Mouse (Mus musculus) thymus, postnatal 0 days (tissue): ENCODE measurements around the gene Pth2. TPM values are rescaled to one million over a fixed set of nuclear protein-coding genes. Genes with fewer than 3 reads are reported as not detected.
A peak's percentile ranks its signal among the peaks of the same experiment; 100 is the strongest.

ENCODE experiments used
- DNase-seq: peaks from one replicate; pipeline ENCODE4 v3.0.0-alpha.2; 2015; ENCODE audit warnings: low spot score
- polyA plus RNA-seq: library from polyadenylated mRNA; unstranded; fragments of >200 nt; fragmentation: Nextera tagmentation; extraction: Ambion mirVana; gene quantifications from 2 replicates; pipeline ENCODE4 v1.2.1, GENCODE M21; 2015

The Pth2 gene
- polyA plus RNA-seq, 1 experiment from 2014 or later, result not detected

DNA sequence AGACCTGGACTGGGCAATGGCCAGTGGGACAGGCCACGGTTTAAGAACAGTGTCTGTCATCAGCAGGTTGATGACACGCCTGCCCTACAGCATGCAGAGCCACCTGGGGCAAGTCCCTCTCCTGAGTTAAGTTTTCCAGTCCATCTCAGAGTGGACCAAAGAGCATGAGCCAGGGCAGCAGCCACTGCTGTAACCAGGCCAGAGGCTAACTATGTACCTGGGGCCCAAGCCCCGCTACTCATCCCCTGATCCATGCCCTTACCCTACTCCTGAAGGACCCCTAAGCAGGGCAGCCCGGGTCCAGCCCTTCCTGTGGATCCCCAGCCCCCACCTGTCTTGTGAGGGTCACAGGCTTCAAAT lies 15.4 kb downstream of the Pth2 start:
- no peak for DNase-seq

DNA sequence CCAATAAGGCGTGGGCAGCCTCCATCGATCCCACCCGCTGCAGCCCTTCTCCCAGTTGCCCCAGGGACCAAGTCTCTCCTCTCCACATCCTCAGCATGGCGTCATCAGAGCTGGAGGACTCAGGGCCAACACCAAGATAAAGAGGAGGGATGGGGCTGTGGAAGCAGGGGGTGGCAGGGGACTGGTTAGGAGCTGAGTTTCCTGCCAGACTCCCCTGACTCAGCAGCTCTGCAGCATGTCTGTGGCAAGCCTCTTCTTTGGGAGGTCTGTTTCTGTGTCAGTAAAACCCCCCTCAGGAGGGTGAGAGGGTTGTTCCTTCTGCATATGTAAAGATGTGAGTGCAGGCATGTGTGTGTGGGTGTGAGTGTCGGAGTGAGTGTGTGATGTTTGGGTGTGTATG lies 16.2 kb downstream of the Pth2 start:
- DNase-seq, result no peak

GRCm38 (mm10) chr7:45198435-45198834 lies 17.6 kb downstream of the Pth2 start:
- DNase-seq, result no peak

DNA sequence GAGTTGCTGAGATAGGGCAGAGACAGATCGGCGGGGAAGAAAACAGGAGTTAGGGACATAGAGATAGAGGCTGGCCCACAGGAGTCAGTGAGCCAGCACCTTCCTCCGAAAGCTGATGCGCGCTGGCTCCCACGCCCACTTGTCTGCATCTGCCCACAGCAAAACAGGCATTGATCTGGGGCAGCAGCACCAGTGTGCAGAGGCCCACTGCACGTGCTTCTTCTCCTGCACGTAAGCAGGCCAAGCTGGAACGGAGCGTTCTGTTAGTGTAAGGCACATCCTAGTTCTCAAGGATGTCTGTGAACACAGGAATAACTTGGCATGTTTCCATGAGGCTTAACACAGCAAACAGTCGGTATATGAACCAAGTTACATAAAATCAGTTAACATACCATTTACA lies 18.2 kb downstream of the Pth2 start:
- no peak for DNase-seq

GRCm38 (mm10) chr7:45202654-45203053 lies 21.9 kb downstream of the Pth2 start:
- no peak for DNase-seq

GRCm38 (mm10) chr7:45204380-45205143 lies 23.8 kb downstream of the Pth2 start, which contains the start of gene Ccdc155:
Ccdc155 (minus strand) TSS chr7:45204892.
- peak; percentile 97 for DNase-seq

DNA sequence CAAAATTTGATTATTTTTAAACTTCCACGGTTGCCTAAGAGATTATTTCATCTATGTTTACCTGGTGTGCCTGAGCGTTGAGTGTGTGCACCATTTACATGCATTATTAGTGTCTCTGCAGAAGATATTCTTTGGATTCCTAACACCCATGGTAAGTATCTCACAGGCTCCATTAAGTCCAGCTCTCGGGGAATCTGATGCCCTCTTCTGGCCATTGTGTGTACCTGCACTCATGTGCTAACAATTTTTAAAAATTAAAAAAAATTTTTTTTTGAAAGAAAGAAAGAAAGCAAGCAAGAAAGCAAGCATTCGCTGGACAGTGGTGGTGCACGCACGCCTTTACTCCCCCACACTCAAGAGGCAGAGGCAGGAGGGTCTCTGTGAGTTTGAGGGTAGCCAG lies 27.5 kb downstream of the Pth2 start:
- peak; percentile 5 for DNase-seq

DNA sequence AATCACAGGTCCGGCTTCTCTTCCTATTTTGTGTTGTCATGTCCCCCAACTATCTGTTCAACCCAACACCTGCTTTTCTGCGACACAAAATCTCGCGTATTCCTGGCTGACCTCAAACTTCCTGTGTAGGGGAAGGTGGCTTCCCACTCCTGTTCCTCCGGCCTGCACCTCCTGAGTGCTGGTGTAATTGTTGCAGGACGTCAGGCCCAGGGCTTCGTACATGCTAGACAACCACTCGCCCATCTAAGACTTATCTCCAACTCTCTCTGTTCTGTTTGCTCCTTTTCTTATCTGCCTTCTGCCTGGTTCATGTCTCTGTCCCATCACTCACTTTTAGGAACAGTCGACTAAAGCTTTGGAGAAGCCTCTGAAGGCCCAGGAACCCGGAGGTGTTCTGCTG lies 30.3 kb downstream of the Pth2 start:
- DNase-seq, result peak; percentile 16

- peak; percentile 11 for DNase-seq
These were observed 31.1 kb downstream of the Pth2 start, which contains the start of gene Dkkl1 for GRCm38 (mm10) chr7:45211851-45212251. Dkkl1 (minus strand) TSS chr7:45212147.

DNA sequence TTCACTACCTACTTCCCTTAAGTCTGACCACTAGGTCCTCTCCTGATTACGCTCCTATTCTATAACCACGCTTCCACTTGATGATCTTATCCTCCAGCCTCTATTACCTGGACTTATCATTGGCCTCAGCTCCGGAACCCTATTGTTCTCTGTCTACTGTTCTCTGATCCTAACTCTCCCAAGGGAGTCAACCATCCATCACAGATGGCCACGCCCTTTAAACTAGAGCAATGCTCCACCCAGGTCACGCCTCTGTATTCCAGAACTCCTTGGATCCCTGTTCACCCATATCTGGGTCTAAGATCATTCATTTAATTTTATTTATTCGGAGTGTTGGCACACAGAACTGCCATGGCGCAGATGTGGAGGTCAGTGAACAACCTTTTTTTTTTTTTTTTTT lies 31.6 kb downstream of the Pth2 start:
- no peak for DNase-seq

DNA sequence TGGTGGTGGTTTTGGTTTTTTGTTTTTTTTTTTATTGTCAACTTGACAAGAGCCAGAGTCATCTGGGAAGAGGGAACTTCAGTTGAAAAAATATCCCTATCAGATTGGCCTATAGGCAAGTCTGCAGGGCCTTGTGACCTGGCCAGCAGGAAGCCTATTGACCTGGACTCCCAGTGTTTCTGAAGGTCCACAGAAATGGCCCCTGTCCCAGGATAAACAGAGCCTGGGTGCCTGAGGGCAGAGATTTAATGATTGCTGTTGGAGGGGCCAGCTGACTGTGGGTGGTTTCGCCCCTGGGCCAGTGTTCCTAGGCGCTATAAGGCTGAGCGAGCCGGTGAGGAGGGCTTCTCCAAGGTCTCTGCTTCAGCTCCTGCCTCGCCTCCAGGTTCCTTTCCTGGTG lies 32.9 kb downstream of the Pth2 start:
- DNase-seq, result no peak

DNA sequence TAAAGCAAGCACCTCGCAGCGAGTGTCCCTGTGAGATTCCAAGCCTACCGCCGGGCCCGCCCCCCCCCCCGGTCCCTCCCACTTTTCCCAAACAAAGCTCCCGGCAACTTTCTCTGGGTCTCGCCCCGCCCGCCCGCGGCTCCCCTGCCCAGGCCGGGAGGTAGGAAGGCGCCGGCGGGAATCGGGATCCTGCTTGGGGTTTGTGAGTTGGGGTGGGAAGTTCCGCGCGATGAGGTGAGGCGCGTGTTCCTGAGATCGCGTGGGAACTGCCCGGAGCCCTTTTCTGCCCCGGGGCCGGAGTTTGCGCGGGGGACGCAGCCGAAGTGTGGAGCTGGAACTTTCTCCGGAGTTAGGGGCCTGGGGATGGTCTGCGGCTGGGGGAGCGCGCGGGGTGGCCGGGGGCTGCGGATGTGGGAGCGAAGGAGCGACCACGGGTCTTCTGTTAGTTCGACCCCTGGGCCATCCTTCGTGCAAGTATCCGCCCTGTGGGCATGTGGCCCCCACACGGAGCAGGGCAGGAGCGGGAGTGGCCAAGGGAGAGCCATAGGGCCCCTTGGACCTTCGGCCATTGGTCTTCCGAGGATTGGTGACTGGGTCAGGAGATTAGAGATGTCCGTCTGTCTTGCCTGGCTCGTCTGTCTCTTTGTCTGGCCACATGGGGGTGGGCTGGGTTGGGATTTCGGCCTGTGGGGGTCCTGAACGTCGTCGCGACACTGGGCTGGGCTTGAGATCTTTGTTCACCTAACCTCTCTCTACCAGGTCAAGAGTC lies 35.1 kb downstream of the Pth2 start, which contains the start of gene Tead2:
TSS of gene Tead2 (plus strand) at position 81 of the 769 bp plus-strand sequence.
- DNase-seq, result no peak

DNA sequence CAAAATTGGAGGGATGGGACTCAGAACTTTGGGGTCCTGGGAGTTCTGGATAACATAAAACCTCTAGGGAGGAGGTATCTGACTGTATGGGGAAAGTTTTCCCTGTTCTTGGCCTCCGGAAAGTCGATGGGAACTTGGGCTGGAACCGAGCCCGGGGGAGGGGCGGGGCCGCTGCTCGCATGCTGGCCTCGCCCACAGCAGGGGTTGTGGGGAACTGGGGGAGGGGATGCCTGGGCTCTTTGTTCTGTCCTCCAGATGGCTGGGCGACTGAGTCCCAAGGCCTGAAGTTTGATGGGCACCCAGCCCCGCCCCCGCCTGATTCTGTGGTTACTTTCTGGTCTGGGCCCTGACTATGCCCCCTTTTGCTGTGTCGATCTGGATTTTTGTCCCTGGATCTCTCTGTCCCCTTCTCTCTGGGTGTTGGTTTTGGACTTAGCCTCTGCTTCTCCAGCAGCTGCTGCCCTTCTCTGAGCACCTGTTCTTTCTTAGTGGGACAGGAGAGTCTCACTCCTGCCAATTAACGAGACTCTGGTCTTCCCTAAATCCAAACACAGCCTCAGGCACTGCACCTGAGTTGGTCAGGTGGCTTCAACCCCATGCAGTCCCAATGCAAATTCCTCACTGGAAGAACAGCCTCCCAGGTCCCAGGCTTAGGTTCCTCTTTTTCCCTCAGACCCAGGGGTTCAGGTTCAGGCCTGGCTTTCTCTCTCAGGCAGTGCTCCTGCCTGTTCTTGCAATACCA lies 35.8 kb downstream of the Pth2 start:
- no peak for DNase-seq

- DNase-seq, result no peak
These were observed 40.9 kb downstream of the Pth2 start for GRCm38 (mm10) chr7:45221680-45222079.

DNA sequence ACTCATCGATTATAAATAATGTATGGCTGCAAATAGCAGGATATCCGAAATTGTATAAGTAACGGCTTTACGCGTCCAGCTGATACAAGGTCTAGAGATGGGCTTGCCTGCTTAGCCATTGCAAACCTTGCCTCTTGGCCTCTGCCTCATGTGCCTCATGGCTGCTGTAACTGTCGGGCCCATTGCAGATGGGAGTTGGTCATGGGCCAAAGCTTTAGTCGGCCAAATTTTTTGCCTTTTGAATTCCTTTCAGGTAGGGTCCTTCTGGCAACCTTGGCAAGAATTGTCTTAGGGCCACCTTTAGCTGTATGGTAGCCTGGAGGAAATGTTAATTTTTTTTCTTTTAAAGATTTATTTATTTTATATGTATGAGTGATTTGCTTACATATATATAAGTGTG lies 44.0 kb downstream of the Pth2 start:
- DNase-seq, result no peak

- no peak for DNase-seq
These were observed 45.6 kb downstream of the Pth2 start for GRCm38 (mm10) chr7:45226421-45226820.

- DNase-seq, result no peak
These were observed 47.8 kb downstream of the Pth2 start for GRCm38 (mm10) chr7:45228548-45228947.

- DNase-seq, result no peak
These were observed 48.3 kb downstream of the Pth2 start for GRCm38 (mm10) chr7:45229046-45229445.

DNA sequence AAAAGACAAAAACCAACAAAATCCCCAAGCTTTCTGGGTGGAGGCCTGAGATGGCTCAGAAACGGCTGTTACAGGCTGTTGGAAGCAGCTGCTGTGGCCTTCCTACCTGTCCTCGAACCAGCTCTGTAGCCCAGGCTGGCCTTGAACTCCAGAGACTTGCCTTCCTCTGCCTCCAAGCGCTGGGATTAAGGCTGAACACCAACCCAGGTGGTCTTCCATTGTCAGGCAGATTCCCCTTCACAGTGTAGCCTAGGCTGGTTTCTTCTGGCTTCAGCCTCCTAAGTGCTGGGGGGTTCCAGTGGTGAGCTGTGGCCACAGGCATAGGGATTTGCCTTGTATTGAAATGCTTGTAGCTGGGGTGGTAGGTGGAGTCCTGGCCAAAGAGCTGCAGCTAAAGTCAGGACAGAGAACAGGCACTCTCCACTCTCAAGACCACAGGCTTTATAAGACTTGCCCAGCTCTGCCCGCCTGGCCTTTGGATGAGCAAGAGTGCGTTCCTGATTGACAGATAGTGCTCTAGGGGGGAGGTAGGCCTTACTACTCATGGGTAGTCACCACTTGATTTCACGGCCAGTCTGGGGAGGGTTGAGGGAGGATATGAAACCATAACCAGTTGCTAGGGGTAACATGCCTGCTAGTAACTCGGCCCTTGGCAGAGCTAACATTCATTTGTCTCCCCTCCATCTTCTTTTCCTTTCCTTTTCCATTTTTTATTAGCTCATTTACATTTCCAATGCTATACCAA lies 48.8 kb downstream of the Pth2 start:
- DNase-seq, result no peak

DNA sequence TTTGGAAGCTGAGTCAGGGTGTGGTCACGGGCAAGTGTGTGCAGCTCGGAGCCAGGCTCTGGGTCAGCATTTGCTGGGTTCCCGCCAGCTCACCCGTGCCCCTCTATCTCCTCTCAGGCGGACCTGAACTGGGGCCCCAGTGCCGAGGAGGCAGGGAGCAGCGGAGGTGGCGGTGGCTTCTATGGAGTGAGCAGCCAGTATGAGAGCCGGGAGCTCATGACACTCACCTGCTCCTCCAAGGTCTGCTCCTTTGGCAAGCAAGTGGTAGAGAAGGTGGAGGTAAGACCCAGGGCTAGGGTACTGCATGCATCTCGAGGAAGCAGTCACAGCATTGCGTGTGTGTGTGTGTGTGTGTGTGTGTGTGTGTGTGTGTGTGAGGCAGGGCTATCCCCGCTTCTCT lies 50.4 kb downstream of the Pth2 start:
- DNase-seq, result no peak
